Mouse (Mus musculus) MEL (cell line): ENCODE data around the gene Arhgap18. TPM values are rescaled to one million over a fixed set of nuclear protein-coding genes. Genes with fewer than 3 reads are reported as not detected.

Experiments used
- DNase-seq: peaks from one replicate; pipeline ENCODE4 v3.0.0; 2011; ENCODE audit warnings: low read depth, low spot score
- H3K27ac ChIP-seq: 2 replicates; pipeline ENCODE4 v1.5.1; 2012; ENCODE audit warnings: low read depth, mild to moderate bottlenecking, control low read depth, low read length, moderate library complexity; ENCODE audit not compliant: control insufficient read depth
- H3K27me3 ChIP-seq, 2 experiments: fragments of 150-350 bp in 1 of 2; sonication (generic) in 1 of 2; 2 replicates each; pipeline ENCODE4 v1.6.1; 2012; ENCODE audit warnings: low read length in 2 of 2, mild to moderate bottlenecking in 2 of 2, improper control_type of control experiment in 1 of 2, moderate library complexity in 1 of 2; ENCODE audit not compliant: insufficient read depth in 2 of 2, control insufficient read depth in 1 of 2
- H3K36me3 ChIP-seq, 2 experiments: 2 replicates each; pipeline ENCODE4 v1.6.1; 2012 to 2014; ENCODE audit warnings: low read length in 2 of 2, improper control_type of control experiment in 1 of 2, inconsistent platforms in 1 of 2, mild to moderate bottlenecking in 1 of 2; ENCODE audit not compliant: insufficient read depth in 2 of 2, control insufficient read depth in 1 of 2
- H3K4me1 ChIP-seq, 2 experiments: fragments of 150-350 bp in 1 of 2; sonication (generic) in 1 of 2; 2 replicates each; pipeline ENCODE4 v1.6.1; 2012; ENCODE audit warnings: low read length in 2 of 2, improper control_type of control experiment in 1 of 2, mild to moderate bottlenecking in 1 of 2; ENCODE audit not compliant: insufficient read depth in 2 of 2, control insufficient read depth in 1 of 2
- H3K4me3 ChIP-seq, 2 experiments: fragments of 150-350 bp in 1 of 2; sonication (generic) in 1 of 2; 2 replicates each; pipeline ENCODE4 v1.5.1; 2012; ENCODE audit warnings: low read depth in 2 of 2, low read length in 2 of 2, mild to moderate bottlenecking in 2 of 2, moderate library complexity in 2 of 2, control low read depth in 1 of 2, improper control_type of control experiment in 1 of 2; ENCODE audit not compliant: control insufficient read depth in 1 of 2, insufficient read depth in 1 of 2
- H3K79me2 ChIP-seq: 2 replicates; pipeline ENCODE4 v1.6.1; 2012; ENCODE audit warnings: mild to moderate bottlenecking, low read length, moderate library complexity; ENCODE audit not compliant: control insufficient read depth, poor library complexity, insufficient read depth
- H3K9ac ChIP-seq: 2 replicates; pipeline ENCODE4 v1.6.1; 2012; ENCODE audit warnings: low read depth, mild to moderate bottlenecking, control low read depth, low read length, moderate library complexity; ENCODE audit not compliant: control insufficient read depth, poor library complexity, severe bottlenecking
- H3K9me3 ChIP-seq: fragments of 150-350 bp; sonication (generic); replicated peaks from 2 replicates; pipeline ENCODE4 v1.6.1; 2012; ENCODE audit warnings: mild to moderate bottlenecking, low read length, improper control_type of control experiment, moderate library complexity; ENCODE audit not compliant: insufficient read depth
- BHLHE40 ChIP-seq: IDR thresholded peaks from 2 replicates; pipeline ENCODE4 v1.6.1; 2012; ENCODE audit warnings: low read depth, mild to moderate bottlenecking, inconsistent platforms, low read length, improper control_type of control experiment, borderline replicate concordance
- CHD1 ChIP-seq: IDR thresholded peaks from 2 replicates; pipeline ENCODE4 v1.6.1; 2012; ENCODE audit warnings: low read depth, mild to moderate bottlenecking, inconsistent platforms, low read length, improper control_type of control experiment
- CTCF ChIP-seq, 3 experiments: IDR thresholded peaks in 2 of 3; conservative IDR thresholded peaks in 1 of 3; 2 replicates each; pipeline ENCODE4 v1.5.1; 2011 to 2012; ENCODE audit warnings: low read length in 3 of 3, low read depth in 2 of 3, mild to moderate bottlenecking in 2 of 3, improper control_type of control experiment in 1 of 3, inconsistent platforms in 1 of 3, mixed read lengths in 1 of 3, moderate library complexity in 1 of 3; ENCODE audit not compliant: control insufficient read depth in 1 of 3, insufficient read depth in 1 of 3, poor library complexity in 1 of 3, severe bottlenecking in 1 of 3
- E2F4 ChIP-seq: IDR thresholded peaks from 2 replicates; pipeline ENCODE4 v1.6.1; 2011; ENCODE audit warnings: low read depth, low read length, improper control_type of control experiment, borderline replicate concordance
- ELF1 ChIP-seq: IDR thresholded peaks from 2 replicates; pipeline ENCODE4 v1.6.1; 2014; ENCODE audit warnings: low read depth, mild to moderate bottlenecking, inconsistent platforms, low read length, improper control_type of control experiment, moderate library complexity
- GABPA ChIP-seq: IDR thresholded peaks from 2 replicates; pipeline ENCODE4 v1.6.1; 2012; ENCODE audit warnings: low read depth, mild to moderate bottlenecking, inconsistent platforms, low read length, improper control_type of control experiment, moderate library complexity
- GATA1 ChIP-seq: IDR thresholded peaks from 2 replicates; pipeline ENCODE4 v1.6.1; 2011; ENCODE audit warnings: low read depth, low read length, improper control_type of control experiment
- MAFK ChIP-seq: IDR thresholded peaks from 2 replicates; pipeline ENCODE4 v1.6.1; 2011; ENCODE audit warnings: low read depth, mild to moderate bottlenecking, low read length, improper control_type of control experiment, borderline replicate concordance
- MAX ChIP-seq: IDR thresholded peaks from 2 replicates; pipeline ENCODE4 v1.6.1; 2011; ENCODE audit warnings: low read length, improper control_type of control experiment
- MAZ ChIP-seq: IDR thresholded peaks from 2 replicates; pipeline ENCODE4 v1.6.1; 2012; ENCODE audit warnings: low read depth, mild to moderate bottlenecking, inconsistent platforms, low read length, improper control_type of control experiment
- MEF2A ChIP-seq: IDR thresholded peaks from 2 replicates; pipeline ENCODE4 v1.6.1; 2014; ENCODE audit warnings: low read depth, mild to moderate bottlenecking, inconsistent platforms, low read length, improper control_type of control experiment; ENCODE audit not compliant: poor library complexity, insufficient replicate concordance, severe bottlenecking; ENCODE audit errors: extremely low read depth
- MXI1 ChIP-seq: IDR thresholded peaks from 2 replicates; pipeline ENCODE4 v1.6.1; 2011; ENCODE audit warnings: mild to moderate bottlenecking, low read depth, low read length, improper control_type of control experiment
- MYC ChIP-seq: IDR thresholded peaks from 2 replicates; pipeline ENCODE4 v1.6.1; 2011; ENCODE audit warnings: low read depth, mild to moderate bottlenecking, low read length, improper control_type of control experiment, moderate library complexity
- NELFE ChIP-seq: IDR thresholded peaks from 2 replicates; pipeline ENCODE4 v1.6.1; 2011; ENCODE audit warnings: low read depth, low read length, improper control_type of control experiment
- POLR2A ChIP-seq, 2 experiments: IDR thresholded peaks; 2 replicates each; pipeline ENCODE4 v1.6.1; 2011 to 2012; ENCODE audit warnings: low read length in 2 of 2, mild to moderate bottlenecking in 2 of 2, control low read depth in 1 of 2, improper control_type of control experiment in 1 of 2, low read depth in 1 of 2, moderate library complexity in 1 of 2; ENCODE audit not compliant: control insufficient read depth in 1 of 2, insufficient read depth in 1 of 2, poor library complexity in 1 of 2
- POLR2AphosphoS2 ChIP-seq: IDR thresholded peaks from 2 replicates; pipeline ENCODE4 v1.6.1; 2011; ENCODE audit warnings: low read length, improper control_type of control experiment
- RCOR1 ChIP-seq: IDR thresholded peaks from 2 replicates; pipeline ENCODE4 v1.6.1; 2012; ENCODE audit warnings: low read depth, mild to moderate bottlenecking, inconsistent platforms, low read length, improper control_type of control experiment
- SMC3 ChIP-seq: IDR thresholded peaks from 2 replicates; pipeline ENCODE4 v1.6.1; 2011; ENCODE audit warnings: low read depth, low read length, improper control_type of control experiment
- UBTF ChIP-seq: IDR thresholded peaks from 2 replicates; pipeline ENCODE4 v1.6.1; 2012; ENCODE audit warnings: low read depth, mild to moderate bottlenecking, inconsistent platforms, low read length, improper control_type of control experiment, moderate library complexity, borderline replicate concordance; ENCODE audit not compliant: insufficient read depth
- USF1 ChIP-seq: IDR thresholded peaks from 2 replicates; pipeline ENCODE4 v1.6.1; 2014; ENCODE audit warnings: low read depth, mild to moderate bottlenecking, inconsistent platforms, low read length, improper control_type of control experiment, moderate library complexity
- ZMIZ1 ChIP-seq: IDR thresholded peaks from 2 replicates; pipeline ENCODE4 v1.6.1; 2012; ENCODE audit warnings: low read depth, mild to moderate bottlenecking, inconsistent platforms, low read length, improper control_type of control experiment, moderate library complexity
- ZNF384 ChIP-seq: IDR thresholded peaks from 2 replicates; pipeline ENCODE4 v1.6.1; 2012; ENCODE audit warnings: low read depth, mild to moderate bottlenecking, inconsistent platforms, low read length, improper control_type of control experiment
- polyA plus RNA-seq, 2 experiments: library from polyadenylated mRNA; stranded (reverse) in 1 of 2; unstranded in 1 of 2; fragments of >175 nt in 1 of 2; fragments of >200 nt in 1 of 2; gene quantifications; 2 replicates each; pipeline versions ENCODE4 v1.2.1 to v1.2.4; 2012; ENCODE audit warnings: low replicate concordance in 2 of 2, low read depth in 1 of 2; ENCODE audit not compliant: insufficient read length in 2 of 2, insufficient read depth in 1 of 2, missing spikeins in 1 of 2
- total RNA-seq: library from RNA; depleted of rRNA; stranded (reverse); fragments of 300-350 nt; gene quantifications from 2 replicates; pipeline ENCODE4 v1.2.3, GENCODE M21; 2012

Gene Arhgap18
- total and polyA plus RNA-seq, 3 experiments = 3.4 to 4.4 TPM; not detected in 1

GRCm38 (mm10) chr10:26811342-26811741, 58.1 kb downstream of the Arhgap18 start:
- no peak for DNase-seq
- Histone ChIP-seq H3K27ac (no peak overlapping the region), H3K9ac (no peak overlapping the region), H3K4me1 (no peaks in the 10 kb centered on the region), H3K9me3 (no peaks in the 10 kb centered on the region), H3K36me3 (peaks cover 0 to 7% of the 10 kb centered on the region in 2 experiments; a peak in 2 of 4 replicates), H3K27me3 (no peaks in the 10 kb centered on the region), H3K79me2 (no peaks in the 10 kb centered on the region), H3K4me3 (no peak overlapping the region)
- TF ChIP-seq BHLHE40 (no peak), GATA1 (no peak), ELF1 (no peak), POLR2A (IDR thresholded peaks at IDR 0.05; ENCODE audit: control insufficient read depth in 1 of 2, insufficient read depth in 1 of 2, low read depth in 1 of 2, low read length in 2 of 2, poor library complexity in 1 of 2) (no peak), MAX (no peak), ZMIZ1 (no peak), MEF2A (no peak), E2F4 (no peak), MXI1 (no peak), UBTF (no peak), ZNF384 (no peak), MYC (no peak), CTCF (IDR thresholded peaks at IDR 0.05 in 2 of 3, conservative IDR thresholded peaks at IDR 0.05 in 1 of 3; ENCODE audit: control insufficient read depth in 1 of 3, insufficient read depth in 1 of 3, low read depth in 2 of 3, low read length in 3 of 3, poor library complexity in 1 of 3, severe bottlenecking in 1 of 3) (no peak), CHD1 (no peak), MAFK (no peak), RCOR1 (no peak)

- Histone ChIP-seq H3K79me2 (no peaks in the 10 kb centered on the region), H3K9me3 (no peaks in the 10 kb centered on the region), H3K27me3 (no peaks in the 10 kb centered on the region), H3K9ac (no peak overlapping the region), H3K27ac (no peak overlapping the region), H3K4me1 (no peaks in the 10 kb centered on the region), H3K4me3 (no peak overlapping the region), H3K36me3 (no peaks in the 10 kb centered on the region)
- no peak for DNase-seq
- TF ChIP-seq USF1 (no peak), GABPA (no peak), MAZ (no peak), SMC3 (no peak), ELF1 (no peak), BHLHE40 (no peak), MAFK (no peak), MXI1 (no peak), POLR2AphosphoS2 (no peak), NELFE (no peak)
These were observed 62.4 kb downstream of the Arhgap18 start for GRCm38 (mm10) chr10:26815646-26816045.
